Mouse (Mus musculus) spleen, postnatal 10 days (tissue): ENCODE data around the gene Depdc1b.

Experiments used
- DNase-seq, 2 experiments: peaks; one replicate each; pipeline ENCODE4 v3.0.0; 2021 to 2022; ENCODE audit warnings: low spot score in 2 of 2

Gene Depdc1b

DNA sequence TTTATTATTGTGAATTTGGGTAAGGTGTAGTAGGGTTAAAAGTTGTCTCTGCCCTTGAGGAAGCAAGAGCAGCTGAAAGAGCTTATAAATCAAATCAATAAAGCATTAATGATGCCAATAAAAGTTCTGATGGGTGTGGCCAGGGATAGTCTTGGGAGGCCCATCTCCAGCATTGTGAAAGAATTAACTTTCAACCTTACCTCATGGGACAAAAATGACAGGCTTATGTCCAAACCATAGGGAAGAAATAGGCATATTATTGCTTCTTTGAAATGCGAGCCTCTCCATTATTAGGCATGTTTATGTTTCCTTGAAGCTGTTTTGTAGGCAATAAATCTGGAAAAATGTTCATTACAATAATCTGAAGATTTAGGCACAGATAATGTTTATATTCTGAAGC lies 122.9 kb downstream of the Depdc1b start:
- DNase-seq = no peak

DNA sequence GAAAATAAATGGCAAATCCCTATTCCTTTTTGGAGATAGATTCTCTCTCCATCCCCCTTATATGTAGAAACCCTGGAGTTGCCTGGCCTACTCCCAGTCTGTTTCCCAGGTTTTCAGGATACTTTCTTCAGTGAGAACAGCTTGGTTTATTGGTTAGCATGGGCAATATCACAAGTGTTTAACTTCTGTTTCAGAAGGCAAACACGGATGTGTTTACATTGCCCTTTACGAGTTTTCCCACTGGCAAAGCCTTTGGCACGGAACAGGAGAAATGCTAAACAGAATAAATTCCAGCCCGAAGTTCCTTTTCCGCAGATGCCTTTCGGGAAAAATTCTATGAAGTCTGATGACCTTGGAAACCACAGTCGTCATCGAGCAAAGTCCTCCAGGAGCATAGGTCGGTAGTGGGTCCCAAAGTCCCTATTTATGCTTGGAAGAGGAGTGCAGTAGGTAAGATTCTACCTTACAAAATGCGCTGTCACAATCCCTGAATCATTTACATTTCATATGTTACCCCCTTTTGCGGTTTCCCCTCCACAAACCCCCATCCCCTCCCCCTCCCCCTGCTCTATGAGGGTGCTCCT lies 132.3 kb downstream of the Depdc1b start:
- DNase-seq = no peak

DNA sequence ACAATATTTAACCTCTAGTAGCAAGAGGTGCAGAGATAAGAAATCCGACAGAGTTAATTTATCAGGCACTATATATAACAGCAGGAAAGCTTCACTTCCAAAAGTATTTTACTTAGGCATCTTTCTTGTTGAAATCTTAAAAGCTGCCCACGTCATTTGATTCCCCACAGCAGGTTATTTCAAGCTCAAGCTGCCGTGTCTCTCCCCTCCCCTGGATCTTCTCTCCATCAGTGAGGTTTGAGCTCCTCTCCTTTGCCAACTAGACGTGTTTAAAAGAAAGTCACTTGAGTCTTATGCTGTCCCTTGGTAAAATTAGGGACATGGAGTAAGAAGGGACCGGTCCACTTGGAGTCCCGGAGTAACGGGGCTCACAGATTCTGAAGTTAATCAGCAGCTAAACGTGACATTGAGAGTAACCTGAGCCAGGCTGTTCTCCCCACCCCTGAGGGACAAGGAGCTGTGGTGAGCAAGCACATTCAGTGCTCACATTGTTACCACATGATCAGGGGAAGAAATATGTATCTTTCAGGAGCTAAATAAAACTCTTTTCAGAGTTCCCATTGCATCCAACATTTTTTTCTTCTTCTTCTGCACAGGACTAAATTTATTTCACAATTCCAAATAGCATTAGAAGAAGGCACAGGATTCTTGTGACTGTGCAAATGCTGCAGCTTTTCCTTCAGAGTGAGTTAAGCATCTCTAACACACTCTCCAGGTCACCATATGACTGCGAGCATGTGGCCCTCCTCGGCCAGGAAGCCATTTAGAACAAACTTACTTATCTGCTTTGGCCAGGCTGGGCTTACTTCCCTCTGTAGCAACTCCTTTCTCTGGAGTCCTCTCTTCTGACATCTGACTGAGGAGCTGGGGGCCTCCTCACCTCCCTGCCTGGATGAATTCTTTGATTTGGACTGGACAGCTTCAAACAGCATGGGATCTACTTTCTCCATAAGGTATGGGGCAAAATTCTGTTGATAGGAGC lies 133.3 kb downstream of the Depdc1b start, which contains the start of gene Pde4d:
Pde4d (plus strand) TSS at position 833 of the 982 bp plus-strand sequence.
- DNase-seq = no peak

DNA sequence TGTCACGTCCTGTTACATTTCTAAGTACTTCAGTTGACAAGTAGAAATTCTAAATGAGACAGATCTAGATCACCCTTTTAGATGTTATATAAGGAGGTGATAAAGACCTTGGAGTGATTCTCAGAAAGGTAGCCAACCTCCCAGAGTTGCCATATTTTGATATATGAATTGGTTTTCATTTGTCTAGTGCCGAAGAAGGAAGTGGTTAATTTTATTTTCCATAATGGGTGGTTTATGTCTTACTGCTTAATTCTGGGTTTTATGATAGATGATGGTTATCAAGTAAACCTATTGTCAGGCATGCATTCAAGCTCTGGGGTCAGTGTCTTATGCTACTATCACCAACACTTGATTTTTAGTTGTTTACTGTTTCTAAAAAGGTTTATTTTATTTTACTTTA lies 135.0 kb downstream of the Depdc1b start:
- DNase-seq = no peak

DNA sequence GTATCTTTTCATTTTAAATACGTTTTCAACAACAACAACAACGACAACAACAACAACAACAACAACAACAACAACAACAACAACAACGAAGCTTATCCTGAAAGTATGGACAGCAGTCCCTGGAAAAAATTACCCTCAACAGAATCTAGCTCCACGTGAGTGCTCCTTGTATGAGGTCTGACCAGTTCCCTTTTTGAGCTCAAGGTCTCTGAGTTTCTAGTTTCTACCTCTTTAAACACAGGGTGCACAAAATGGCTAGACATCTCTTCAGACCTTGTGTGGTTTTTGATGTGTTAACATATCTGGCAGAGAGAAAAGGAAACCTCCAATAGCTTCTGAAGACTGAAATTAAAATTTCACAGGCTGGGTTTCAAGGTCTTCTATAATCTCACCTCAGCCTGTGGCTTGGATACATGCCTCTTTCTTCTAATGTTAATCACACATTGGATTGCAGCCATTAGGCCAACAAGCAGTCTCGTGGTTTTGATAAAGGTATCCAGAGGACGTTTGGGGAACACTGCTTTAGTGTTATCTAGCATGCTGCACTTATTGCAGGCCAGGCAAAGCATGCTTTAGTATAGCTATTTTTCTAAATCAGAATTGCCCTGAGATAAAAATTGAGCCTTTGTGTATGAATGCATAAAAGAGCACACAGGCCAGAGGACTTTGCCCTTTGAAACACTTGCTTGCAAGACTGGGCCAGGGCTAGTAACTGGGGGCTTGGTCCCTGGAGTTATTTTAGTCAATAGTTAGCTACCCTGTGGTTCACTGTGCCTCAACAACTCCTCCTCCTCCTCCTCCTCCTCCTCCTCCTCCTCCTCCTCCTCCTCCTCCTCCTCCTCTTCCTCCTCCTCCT lies 137.2 kb downstream of the Depdc1b start:
- DNase-seq = no peak
